Mouse (Mus musculus) erythroblast, embryonic 14.5 days (primary cell): ENCODE results near the gene F5.

Source experiments
- GATA1 ChIP-seq: IDR thresholded peaks from 2 replicates; pipeline ENCODE4 v1.6.1; 2012; ENCODE audit warnings: low read length, inconsistent platforms, mixed read lengths
- TAL1 ChIP-seq: IDR thresholded peaks from 3 replicates; pipeline ENCODE4 v1.6.1; 2012; ENCODE audit warnings: low read length, inconsistent platforms, mixed read lengths

GRCm38 (mm10) chr1:164117869-164118268 lies 33.8 kb upstream of the F5 start:
- no peak for TF ChIP-seq GATA1
- no peak for TF ChIP-seq TAL1
